Mouse (Mus musculus): ENCODE results near the gene 1700029P11Rik.
A peak's percentile ranks its signal among the peaks of the same experiment; 100 is the strongest.

Gene 1700029P11Rik

GRCm38 (mm10) chr15:81980321-81980720, at the start of gene 1700029P11Rik:
Gene 1700029P11Rik (plus strand): TSS chr15:81980540.
- no peak for DNase-seq

GRCm38 (mm10) chr15:81932951-81933470, 47.3 kb upstream of the 1700029P11Rik start:
- DNase-seq, result no peak

GRCm38 (mm10) chr15:81933986-81934385, 46.4 kb upstream of the 1700029P11Rik start:
- no peak for DNase-seq

- no peak for DNase-seq
Measured at GRCm38 (mm10) chr15:81935869-81936637, 44.3 kb upstream of the 1700029P11Rik start.

GRCm38 (mm10) chr15:81936679-81937078, 43.7 kb upstream of the 1700029P11Rik start, which contains the start of gene Csdc2:
Gene Csdc2 (plus strand): TSS chr15:81936759.
- DNase-seq, result peak; percentile 65

GRCm38 (mm10) chr15:81937098-81937972, 43.0 kb upstream of the 1700029P11Rik start:
- DNase-seq, result peak; percentile 57

- DNase-seq, result peak; percentile 73
Measured at GRCm38 (mm10) chr15:81938246-81938645, 42.1 kb upstream of the 1700029P11Rik start.

GRCm38 (mm10) chr15:81939157-81939715, 41.1 kb upstream of the 1700029P11Rik start:
- no peak for DNase-seq

- DNase-seq, result no peak
Measured at GRCm38 (mm10) chr15:81939774-81940173, 40.6 kb upstream of the 1700029P11Rik start.

- no peak for DNase-seq
Measured at GRCm38 (mm10) chr15:81940219-81940618, 40.1 kb upstream of the 1700029P11Rik start.

- DNase-seq, result no peak
Measured at GRCm38 (mm10) chr15:81941010-81941409, 39.3 kb upstream of the 1700029P11Rik start.

- DNase-seq, result no peak
Measured at GRCm38 (mm10) chr15:81943176-81943749, 37.1 kb upstream of the 1700029P11Rik start.

GRCm38 (mm10) chr15:81949076-81949475, 31.3 kb upstream of the 1700029P11Rik start:
- DNase-seq, result no peak

- no peak for DNase-seq
Measured at GRCm38 (mm10) chr15:81949476-81950131, 30.7 kb upstream of the 1700029P11Rik start.

GRCm38 (mm10) chr15:81950716-81951115, 29.6 kb upstream of the 1700029P11Rik start:
- no peak for DNase-seq

GRCm38 (mm10) chr15:81951159-81951558, 29.2 kb upstream of the 1700029P11Rik start:
- DNase-seq, result no peak

GRCm38 (mm10) chr15:81952310-81952709, 28.0 kb upstream of the 1700029P11Rik start:
- DNase-seq, result no peak

GRCm38 (mm10) chr15:81954151-81954583, 26.2 kb upstream of the 1700029P11Rik start:
- DNase-seq, result peak; percentile 71

GRCm38 (mm10) chr15:81954716-81955115, 25.6 kb upstream of the 1700029P11Rik start:
- DNase-seq, result no peak

GRCm38 (mm10) chr15:81955414-81955813, 24.9 kb upstream of the 1700029P11Rik start:
- no peak for DNase-seq

GRCm38 (mm10) chr15:81956457-81956856, 23.9 kb upstream of the 1700029P11Rik start:
- peak; percentile 61 for DNase-seq

GRCm38 (mm10) chr15:81957598-81957997, 22.7 kb upstream of the 1700029P11Rik start:
- no peak for DNase-seq

Data from cerebellum, adult 8-10 months (tissue).